Mouse (Mus musculus) embryonic facial prominence, embryonic 12.5 days (tissue): Measurements from ENCODE around the gene Gm26558. TPM values are rescaled to one million over a fixed set of nuclear protein-coding genes. Genes with fewer than 3 reads are reported as not detected.

ENCODE experiments used
- ATAC-seq: fragments of 200-750 bp; cut with Nextera tagmentation; 2 replicates; pipeline ENCODE4 v1.8.0; 2017; ENCODE audit not compliant: insufficient number of reproducible peaks, insufficient read depth, low FRiP score, low TSS enrichment
- H3K27ac ChIP-seq: fragments of 300-500 bp; sonication (generic); 2 replicates; pipeline ENCODE4 v1.5.1; 2016; ENCODE audit warnings: mild to moderate bottlenecking
- H3K27me3 ChIP-seq: fragments of 300-500 bp; sonication (generic); 2 replicates; pipeline ENCODE4 v1.6.1; 2016; ENCODE audit warnings: mild to moderate bottlenecking, moderate library complexity
- H3K36me3 ChIP-seq: fragments of 300-500 bp; sonication (generic); 2 replicates; pipeline ENCODE4 v1.6.1; 2016; ENCODE audit warnings: mild to moderate bottlenecking
- H3K4me1 ChIP-seq: fragments of 300-500 bp; sonication (generic); 2 replicates; pipeline ENCODE4 v1.6.1; 2016
- H3K4me2 ChIP-seq: fragments of 300-500 bp; sonication (generic); replicated peaks from 2 replicates; pipeline ENCODE4 v1.6.1; 2016; ENCODE audit warnings: mild to moderate bottlenecking, moderate library complexity
- H3K4me3 ChIP-seq: fragments of 300-500 bp; sonication (generic); 2 replicates; pipeline ENCODE4 v1.5.1; 2016; ENCODE audit warnings: mild to moderate bottlenecking
- H3K9ac ChIP-seq: fragments of 300-500 bp; sonication (generic); 2 replicates; pipeline ENCODE4 v1.6.1; 2016; ENCODE audit warnings: mild to moderate bottlenecking, moderate library complexity
- H3K9me3 ChIP-seq: fragments of 300-500 bp; sonication (generic); 2 replicates; pipeline ENCODE4 v1.6.1; 2016; ENCODE audit warnings: mild to moderate bottlenecking, moderate library complexity
- WGBS: fragments of 180-500 bp; shearing (Covaris S2); methylation state at CpG from one replicate; pipeline ENCODE4 v1.1.7; 2016; 5-methylcytosine and 5-hydroxymethylcytosine counted together
- polyA plus RNA-seq: library from polyadenylated mRNA; unstranded; fragments of >200 nt; fragmentation: Nextera tagmentation; extraction: Ambion mirVana; gene quantifications from 2 replicates; pipeline ENCODE4 v1.2.1, GENCODE M21; 2016

The Gm26558 gene
- polyA plus RNA-seq = 6.2 and 6.5 TPM in 2 replicates

DNA sequence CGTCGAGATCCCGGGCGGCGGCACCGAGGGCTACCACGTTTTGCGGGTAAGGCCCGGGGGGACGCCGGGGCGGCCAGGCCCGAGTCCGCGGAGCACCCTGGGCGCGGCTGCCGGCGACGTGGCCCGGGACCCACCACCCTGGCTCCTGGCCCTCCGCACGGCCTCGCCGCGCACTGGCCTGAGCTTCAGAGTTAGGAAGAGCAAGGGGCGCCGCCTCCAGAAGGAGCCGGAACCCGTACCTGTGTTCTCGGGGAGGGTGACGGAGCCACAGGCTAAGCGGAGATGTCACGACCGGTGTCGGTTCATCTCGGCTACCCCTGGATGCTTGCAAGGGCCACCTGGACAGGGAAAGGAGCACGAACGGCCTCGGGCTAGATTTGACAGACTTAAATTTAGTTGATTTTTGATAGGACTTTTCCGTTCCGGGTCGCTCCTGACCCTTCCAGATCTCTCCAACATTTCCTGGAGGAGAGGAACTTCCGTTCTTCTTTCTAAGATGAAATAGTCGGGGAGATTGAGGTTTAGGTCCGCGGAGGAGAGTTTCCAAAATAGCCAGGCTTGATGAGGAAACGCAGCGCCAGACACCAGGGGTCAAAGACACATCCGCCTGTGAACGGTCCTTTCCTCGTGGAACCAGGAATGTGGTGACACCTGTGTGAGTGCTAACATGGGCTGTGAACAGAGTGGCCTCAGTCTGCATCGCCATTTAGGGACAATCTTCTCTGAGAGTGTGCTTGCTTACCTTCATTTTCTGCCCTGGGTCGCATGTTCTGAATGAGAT lies at the start of gene Gm26558:
Gene Gm26558 (minus strand): TSS at position 394 of the 781 bp plus-strand sequence.
- peak within 1 kb of the TSS; percentile 83 for H3K4me2 ChIP-seq
- peak within 1 kb of the TSS; percentile 84 for H3K27ac ChIP-seq
- peak within 1 kb of the TSS; percentile 93 for H3K4me3 ChIP-seq
- no peaks in the 10 kb centered on the region for H3K9me3 ChIP-seq
- peaks cover 16% of the 10 kb centered on the region for H3K4me1 ChIP-seq
- under 1% methylated on average over 52 of the region's 54 CpGs for WGBS
- no peaks in the 10 kb centered on the region for H3K36me3 ChIP-seq
- peak; percentile 85 for ATAC-seq
- peak within 1 kb of the TSS; percentile 93 for H3K9ac ChIP-seq
- H3K27me3 ChIP-seq = no peaks in the 10 kb centered on the region

DNA sequence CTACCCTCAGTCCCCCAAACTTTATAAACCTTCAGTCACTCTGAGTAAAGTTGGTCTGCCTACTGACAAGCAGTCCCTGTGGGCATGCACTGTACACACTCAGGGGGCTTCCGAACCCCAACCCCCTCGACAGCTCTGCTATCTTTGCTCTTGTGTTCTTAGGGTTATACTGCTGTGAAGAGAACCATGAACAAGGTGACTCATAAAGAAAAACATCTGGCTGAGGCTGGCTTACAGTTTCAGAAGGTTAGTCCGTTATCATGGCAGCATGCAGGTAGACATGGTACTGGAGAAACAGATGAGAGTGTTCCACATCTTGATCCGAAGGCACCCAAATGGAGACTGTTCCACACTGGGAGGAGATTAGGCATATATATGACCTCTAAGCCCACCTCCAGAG lies 49.0 kb upstream of the Gm26558 start:
- no peaks in the 10 kb centered on the region for H3K9me3 ChIP-seq
- no peak overlapping the region for H3K4me3 ChIP-seq
- H3K4me2 ChIP-seq = no peak overlapping the region
- H3K27ac ChIP-seq = no peak overlapping the region
- ATAC-seq = no peak
- H3K4me1 ChIP-seq = peaks cover 8% of the 10 kb centered on the region; the same call in 1 of the 2 replicates
- peaks cover 46% of the 10 kb centered on the region for H3K36me3 ChIP-seq
- no peak overlapping the region for H3K9ac ChIP-seq
- no peaks in the 10 kb centered on the region for H3K27me3 ChIP-seq
- WGBS = 90% methylated on average over 4 of the region's 4 CpGs

DNA sequence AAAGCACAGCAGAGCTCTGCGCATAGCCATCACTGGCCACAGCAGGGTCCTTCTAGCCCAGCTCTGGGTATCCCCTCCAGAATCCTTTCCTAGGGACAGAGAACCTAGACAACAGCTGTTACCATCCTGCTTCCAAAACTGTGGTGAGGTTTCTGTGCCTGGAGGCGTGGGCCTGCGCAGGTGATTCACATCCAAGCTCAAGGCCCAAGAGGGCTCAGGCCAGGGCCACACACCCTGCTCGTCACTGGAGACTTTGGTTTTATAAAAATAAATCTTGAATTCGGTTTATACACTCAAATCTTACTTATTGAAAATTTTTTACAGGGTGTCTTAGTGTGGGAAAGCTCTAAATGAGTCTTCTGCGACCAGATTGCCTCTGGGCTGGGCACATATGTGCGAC lies 48.3 kb upstream of the Gm26558 start:
- no peak overlapping the region for H3K27ac ChIP-seq
- peaks cover 8% of the 10 kb centered on the region; the same call in 1 of the 2 replicates for H3K4me1 ChIP-seq
- no peak overlapping the region for H3K4me2 ChIP-seq
- no peak for ATAC-seq
- no peaks in the 10 kb centered on the region for H3K9me3 ChIP-seq
- H3K4me3 ChIP-seq = no peak overlapping the region
- WGBS = 92% methylated on average over 7 of the region's 7 CpGs
- no peaks in the 10 kb centered on the region for H3K27me3 ChIP-seq
- H3K9ac ChIP-seq = no peak overlapping the region
- H3K36me3 ChIP-seq = peaks cover 40% of the 10 kb centered on the region

GRCm38 (mm10) chr2:70708986-70709730 lies 47.2 kb upstream of the Gm26558 start:
- no peak for ATAC-seq
- Histone ChIP-seq H3K27ac (no peak overlapping the region), H3K4me3 (no peak overlapping the region), H3K4me2 (no peak overlapping the region), H3K27me3 (no peaks in the 10 kb centered on the region), H3K4me1 (peaks cover 13% of the 10 kb centered on the region), H3K9me3 (no peaks in the 10 kb centered on the region), H3K36me3 (peaks cover 34% of the 10 kb centered on the region), H3K9ac (no peak overlapping the region)
- WGBS = 72% methylated on average over 13 of the region's 13 CpGs

- ATAC-seq = no peak
- H3K9ac ChIP-seq = no peak overlapping the region
- H3K27me3 ChIP-seq = no peaks in the 10 kb centered on the region
- H3K4me3 ChIP-seq = no peak overlapping the region
- 42% methylated on average over 5 of the region's 5 CpGs for WGBS
- peaks cover 24% of the 10 kb centered on the region for H3K4me1 ChIP-seq
- H3K4me2 ChIP-seq = no peak overlapping the region
- H3K27ac ChIP-seq = no peak overlapping the region
- H3K36me3 ChIP-seq = no peaks in the 10 kb centered on the region
- no peaks in the 10 kb centered on the region for H3K9me3 ChIP-seq
Observed at GRCm38 (mm10) chr2:70702403-70702802, 40.5 kb upstream of the Gm26558 start.

- H3K4me1 ChIP-seq = peaks cover 18% of the 10 kb centered on the region
- no peak overlapping the region for H3K4me3 ChIP-seq
- H3K4me2 ChIP-seq = no peak overlapping the region
- WGBS = 63% methylated on average over 9 of the region's 9 CpGs
- H3K36me3 ChIP-seq = no peaks in the 10 kb centered on the region
- H3K27ac ChIP-seq = no peak overlapping the region
- no peaks in the 10 kb centered on the region for H3K9me3 ChIP-seq
- ATAC-seq = no peak
- no peak overlapping the region for H3K9ac ChIP-seq
- no peaks in the 10 kb centered on the region for H3K27me3 ChIP-seq
Observed at GRCm38 (mm10) chr2:70701571-70701970, 39.7 kb upstream of the Gm26558 start.

GRCm38 (mm10) chr2:70700851-70701250 lies 38.9 kb upstream of the Gm26558 start:
- Histone ChIP-seq H3K36me3 (no peaks in the 10 kb centered on the region), H3K27me3 (no peaks in the 10 kb centered on the region), H3K9ac (no peak overlapping the region), H3K4me3 (no peak overlapping the region), H3K4me2 (no peak overlapping the region), H3K9me3 (no peaks in the 10 kb centered on the region), H3K27ac (no peak overlapping the region), H3K4me1 (peaks cover 18% of the 10 kb centered on the region)
- WGBS = 97% methylated on average over 3 of the region's 3 CpGs
- ATAC-seq = no peak

DNA sequence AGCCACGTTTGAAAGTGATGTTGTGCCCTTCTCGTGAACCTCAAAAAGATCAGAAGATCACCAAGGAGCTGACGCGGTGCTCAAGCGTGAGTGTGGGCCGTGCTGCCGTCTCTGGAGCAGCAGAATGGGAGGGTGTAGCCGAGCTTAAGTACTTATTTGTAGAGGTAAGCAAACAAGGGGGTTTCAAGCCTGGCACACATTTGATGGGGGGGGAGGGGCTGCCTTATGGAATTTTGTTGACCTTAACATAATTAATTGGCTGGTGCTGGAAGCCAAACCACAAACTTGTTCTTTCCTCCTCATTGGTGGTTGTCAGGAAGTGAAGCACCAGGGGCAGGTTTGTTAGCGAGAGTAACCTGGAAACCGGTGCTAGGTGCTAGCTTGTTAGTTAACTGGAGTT lies 33.8 kb upstream of the Gm26558 start:
- no peaks in the 10 kb centered on the region for H3K4me1 ChIP-seq
- WGBS = 93% methylated on average over 10 of the region's 10 CpGs
- H3K4me3 ChIP-seq = no peak overlapping the region
- no peak overlapping the region for H3K4me2 ChIP-seq
- H3K36me3 ChIP-seq = peaks cover 28% of the 10 kb centered on the region
- ATAC-seq = no peak
- H3K9ac ChIP-seq = no peak overlapping the region
- H3K9me3 ChIP-seq = no peaks in the 10 kb centered on the region
- H3K27me3 ChIP-seq = no peaks in the 10 kb centered on the region
- H3K27ac ChIP-seq = no peak overlapping the region

- no peak overlapping the region for H3K4me2 ChIP-seq
- H3K4me3 ChIP-seq = no peak overlapping the region
- no peaks in the 10 kb centered on the region for H3K9me3 ChIP-seq
Observed at GRCm38 (mm10) chr2:70690195-70690594, 28.3 kb upstream of the Gm26558 start.

GRCm38 (mm10) chr2:70688454-70689078 lies 26.7 kb upstream of the Gm26558 start:
- Histone ChIP-seq H3K9me3 (no peaks in the 10 kb centered on the region), H3K4me2 (no peak overlapping the region), H3K4me3 (no peak overlapping the region), H3K27me3 (no peaks in the 10 kb centered on the region), H3K9ac (no peak overlapping the region), H3K36me3 (peaks cover 93% of the 10 kb centered on the region), H3K27ac (no peak overlapping the region), H3K4me1 (no peaks in the 10 kb centered on the region)
- no peak for ATAC-seq
- WGBS = 92% methylated on average over 21 of the region's 21 CpGs

More at GRCm38 (mm10) chr2:70690195-70690594, 28.3 kb upstream of the Gm26558 start:
- 85% methylated on average over 11 of the region's 11 CpGs for WGBS
- H3K9ac ChIP-seq = no peak overlapping the region
- H3K27me3 ChIP-seq = no peaks in the 10 kb centered on the region
- no peaks in the 10 kb centered on the region for H3K4me1 ChIP-seq
- H3K36me3 ChIP-seq = peaks cover 82% of the 10 kb centered on the region
- H3K27ac ChIP-seq = no peak overlapping the region
- ATAC-seq = no peak

- Histone ChIP-seq H3K4me1 (no peaks in the 10 kb centered on the region), H3K9ac (no peak overlapping the region), H3K4me2 (no peak overlapping the region), H3K27me3 (no peaks in the 10 kb centered on the region), H3K9me3 (no peaks in the 10 kb centered on the region), H3K27ac (no peak overlapping the region), H3K4me3 (no peak overlapping the region), H3K36me3 (peaks cover 82% of the 10 kb centered on the region)
- WGBS = 86% methylated on average over 2 of the region's 2 CpGs
- no peak for ATAC-seq
Observed at GRCm38 (mm10) chr2:70682324-70682723, 20.4 kb upstream of the Gm26558 start.
